Mouse (Mus musculus) skeletal muscle tissue, adult 2 months (tissue): ENCODE data around the gene Mamdc2.

Experiments
- DNase-seq: peaks from one replicate; pipeline ENCODE4 v3.0.0-alpha.2; 2012; ENCODE audit warnings: low read depth, low spot score

Mamdc2 gene

GRCm38 (mm10) chr19:23281911-23282660 lies 166.2 kb downstream of the Mamdc2 start:
- no peak for DNase-seq

- DNase-seq: no peak
Observed at GRCm38 (mm10) chr19:23274054-23274724, 174.1 kb downstream of the Mamdc2 start.

DNA sequence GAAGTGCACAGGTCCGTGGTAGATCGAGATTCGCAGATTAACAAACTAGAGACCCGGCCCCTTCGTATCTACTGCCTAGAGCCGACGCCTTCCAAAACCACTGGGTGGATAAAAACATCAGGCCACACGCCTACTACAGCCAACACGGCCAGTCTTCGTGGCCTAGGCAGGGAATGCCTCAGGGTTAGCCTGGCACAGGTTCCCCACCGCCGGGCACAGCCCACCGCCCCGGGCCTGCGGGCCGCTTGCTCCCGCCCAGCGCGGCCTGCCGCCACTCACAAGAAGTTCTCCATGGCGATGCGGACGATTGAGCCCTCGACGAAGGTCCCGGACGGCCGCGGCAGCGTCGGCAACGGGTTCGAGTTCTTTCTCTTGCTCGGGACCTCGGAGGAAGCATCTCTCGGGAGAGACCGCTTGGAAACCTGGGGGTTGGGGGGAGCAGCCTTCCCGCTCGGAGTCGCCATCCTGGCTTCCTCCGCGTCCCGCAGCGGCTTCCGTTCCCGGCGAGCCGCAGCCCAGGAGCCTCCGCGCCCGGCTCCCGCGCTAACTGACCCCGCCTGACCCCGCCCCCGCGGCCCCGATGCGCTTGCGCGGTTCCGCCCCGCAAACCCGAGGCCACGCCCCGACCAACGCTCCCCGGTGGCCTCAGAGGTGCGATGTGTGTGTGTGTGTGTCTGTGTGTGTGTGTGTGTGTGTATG lies 174.7 kb downstream of the Mamdc2 start, which contains the start of gene Smc5:
TSS of gene Smc5 (minus strand) at position 543 of the 699 bp plus-strand sequence.
- peak; percentile 70 for DNase-seq

DNA sequence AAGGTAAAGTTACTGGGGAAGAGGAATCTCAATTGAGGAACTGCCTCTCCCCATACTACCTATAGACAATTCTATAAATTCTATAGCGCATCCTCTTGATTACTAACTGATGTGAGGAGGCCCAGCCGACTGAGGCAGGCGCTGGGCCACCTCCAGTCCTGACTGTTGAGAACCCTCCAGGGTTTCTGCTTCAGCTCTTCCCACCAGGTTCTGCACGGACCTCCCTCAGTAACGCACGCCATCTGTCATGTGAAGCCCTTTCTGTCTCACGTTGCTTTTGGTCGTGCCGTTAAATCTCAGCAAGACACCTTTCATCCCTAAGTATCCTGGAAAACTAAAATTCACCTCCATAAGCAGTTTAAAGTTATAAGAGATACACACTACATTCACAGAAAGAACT lies 191.5 kb downstream of the Mamdc2 start:
- DNase-seq: no peak
